Mouse (Mus musculus): Measurements from ENCODE around the gene Pigr. TPM values are rescaled to one million over a fixed set of nuclear protein-coding genes. Genes with fewer than 3 reads are reported as not detected.

Gene Pigr
- polyA plus RNA-seq, 1 experiment from 2014 or later, result not detected

- WGBS, result 91% methylated on average over 7 of the region's 7 CpGs
- Histone ChIP-seq H3K4me3 (ENCODE audit: low read length) (no peak overlapping the region), H3K27ac (ENCODE audit: low read depth, low read length) (no peak overlapping the region), H3K4me1 (ENCODE audit: control insufficient read depth, insufficient read depth, low read length) (no peaks in the 10 kb centered on the region), H3K36me3 (ENCODE audit: control insufficient read depth, insufficient read depth, low read length) (no peaks in the 10 kb centered on the region), H3K4me2 (replicated peaks; ENCODE audit: low read depth, low read length) (no peak overlapping the region), H3K9me3 (ENCODE audit: control insufficient read depth, low read length) (no peaks in the 10 kb centered on the region), H3K9ac (ENCODE audit: low read depth, low read length) (no peak overlapping the region), H3K27me3 (ENCODE audit: control insufficient read depth, insufficient read depth, low read length) (no peaks in the 10 kb centered on the region)
- ATAC-seq (ENCODE audit: low FRiP score, low TSS enrichment), result no peak
These were observed 6.0 kb upstream of the Pigr start for GRCm38 (mm10) chr1:130820316-130821148.

DNA sequence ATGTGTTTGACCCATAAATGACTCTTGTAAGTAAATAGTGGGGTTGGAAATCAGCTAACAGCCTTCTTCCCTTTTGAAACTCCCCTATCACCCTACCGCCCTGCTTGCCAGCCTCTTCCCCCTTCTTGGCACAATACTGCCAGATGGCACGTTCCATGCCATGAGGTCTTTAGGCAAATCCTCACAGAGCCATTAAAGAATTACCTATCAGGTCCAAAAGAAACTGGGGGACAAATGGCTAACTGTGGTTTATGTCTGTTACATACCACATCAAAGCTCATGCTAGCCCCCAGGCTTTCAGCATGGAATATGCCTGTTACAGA is 5.4 kb upstream of the Pigr start:
- no peak overlapping the region for H3K4me3 ChIP-seq (ENCODE audit: low read length)
- H3K9me3 ChIP-seq (ENCODE audit: control insufficient read depth, low read length), result no peaks in the 10 kb centered on the region
- H3K36me3 ChIP-seq (ENCODE audit: control insufficient read depth, insufficient read depth, low read length), result no peaks in the 10 kb centered on the region
- H3K4me2 ChIP-seq (replicated peaks; ENCODE audit: low read depth, low read length), result no peak overlapping the region
- ATAC-seq (ENCODE audit: low FRiP score, low TSS enrichment), result no peak
- H3K4me1 ChIP-seq (ENCODE audit: control insufficient read depth, insufficient read depth, low read length), result no peaks in the 10 kb centered on the region
- no peak overlapping the region for H3K27ac ChIP-seq (ENCODE audit: low read depth, low read length)
- 76% methylated on average over 2 of the region's 2 CpGs for WGBS
- H3K27me3 ChIP-seq (ENCODE audit: control insufficient read depth, insufficient read depth, low read length), result no peaks in the 10 kb centered on the region
- no peak overlapping the region for H3K9ac ChIP-seq (ENCODE audit: low read depth, low read length)

DNA sequence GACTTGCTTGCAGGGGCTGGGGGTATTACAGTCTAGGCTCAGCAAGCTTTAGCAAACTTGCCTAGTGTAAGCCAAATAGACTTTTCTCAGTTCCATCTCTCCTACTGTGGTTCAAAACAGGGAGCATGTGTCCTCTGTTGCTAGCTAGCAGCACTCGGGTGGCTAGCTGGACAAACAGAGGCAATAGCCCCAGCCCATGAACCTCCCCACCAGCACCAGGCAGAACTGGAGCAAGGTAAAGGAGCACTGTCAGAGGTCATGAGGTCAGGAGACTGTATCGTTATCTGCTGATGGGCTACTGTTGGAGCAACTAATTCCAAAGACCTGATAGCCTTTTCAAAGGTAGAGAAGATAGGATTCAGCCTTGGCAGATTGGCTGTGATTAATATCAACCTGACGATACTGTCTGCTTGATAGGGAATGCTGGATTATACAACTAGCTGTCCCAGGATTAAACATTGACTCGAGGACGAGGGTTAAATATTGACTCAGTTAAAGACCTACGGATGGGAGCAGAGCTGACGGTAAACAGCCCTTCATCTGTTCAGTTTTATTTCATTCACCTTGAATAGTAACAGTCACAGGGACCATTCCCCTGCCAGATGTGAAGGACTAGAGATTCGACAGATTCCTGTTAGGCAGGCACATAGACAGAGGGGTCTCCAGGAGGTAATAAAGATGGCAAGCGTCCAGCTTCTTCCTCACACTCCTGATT is 4.4 kb upstream of the Pigr start:
- no peaks in the 10 kb centered on the region for H3K4me1 ChIP-seq (ENCODE audit: control insufficient read depth, insufficient read depth, low read length)
- H3K4me3 ChIP-seq (ENCODE audit: low read length), result no peak overlapping the region
- no peaks in the 10 kb centered on the region for H3K27me3 ChIP-seq (ENCODE audit: control insufficient read depth, insufficient read depth, low read length)
- H3K4me2 ChIP-seq (replicated peaks; ENCODE audit: low read depth, low read length), result no peak overlapping the region
- H3K9me3 ChIP-seq (ENCODE audit: control insufficient read depth, low read length), result no peaks in the 10 kb centered on the region
- no peak overlapping the region for H3K9ac ChIP-seq (ENCODE audit: low read depth, low read length)
- no peak overlapping the region; the same call in 1 of the 2 replicates for H3K27ac ChIP-seq (ENCODE audit: low read depth, low read length)
- ATAC-seq (ENCODE audit: low FRiP score, low TSS enrichment), result no peak
- H3K36me3 ChIP-seq (ENCODE audit: control insufficient read depth, insufficient read depth, low read length), result no peaks in the 10 kb centered on the region
- WGBS, result 66% methylated on average over 9 of the region's 9 CpGs

DNA sequence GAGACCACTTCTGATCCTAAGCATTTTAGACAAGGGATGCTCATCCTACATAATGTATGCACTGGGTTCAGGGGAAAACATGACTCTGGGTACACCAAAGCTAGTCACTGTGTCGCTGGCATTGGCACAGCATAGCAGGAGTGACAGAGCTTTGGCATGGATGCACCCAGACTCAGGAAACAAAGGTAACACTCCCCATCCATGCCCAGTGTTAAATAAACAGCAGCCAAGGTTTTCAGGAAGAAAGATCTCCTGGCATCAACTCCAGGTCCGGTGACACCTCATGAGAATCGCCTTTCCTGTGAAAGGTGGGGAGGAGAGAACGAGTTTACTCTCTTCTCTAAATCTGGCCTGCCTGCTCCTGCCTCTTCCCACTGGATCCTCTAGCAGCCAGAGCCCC is 2.2 kb downstream of the Pigr start:
- no peak overlapping the region for H3K27ac ChIP-seq (ENCODE audit: low read depth, low read length)
- ATAC-seq (ENCODE audit: low FRiP score, low TSS enrichment), result no peak
- WGBS, result 79% methylated on average over 4 of the region's 4 CpGs
- H3K4me2 ChIP-seq (replicated peaks; ENCODE audit: low read depth, low read length), result no peak overlapping the region
- peaks cover 6% of the 10 kb centered on the region; the same call in 1 of the 2 replicates for H3K4me1 ChIP-seq (ENCODE audit: control insufficient read depth, insufficient read depth, low read length)
- no peaks in the 10 kb centered on the region for H3K9me3 ChIP-seq (ENCODE audit: control insufficient read depth, low read length)
- no peak overlapping the region for H3K4me3 ChIP-seq (ENCODE audit: low read length)
- no peak overlapping the region for H3K9ac ChIP-seq (ENCODE audit: low read depth, low read length)
- no peaks in the 10 kb centered on the region for H3K36me3 ChIP-seq (ENCODE audit: control insufficient read depth, insufficient read depth, low read length)
- H3K27me3 ChIP-seq (ENCODE audit: control insufficient read depth, insufficient read depth, low read length), result no peaks in the 10 kb centered on the region

- H3K4me1 ChIP-seq (ENCODE audit: control insufficient read depth, insufficient read depth, low read length), result peaks cover 6% of the 10 kb centered on the region; the same call in 1 of the 2 replicates
- ATAC-seq (ENCODE audit: low FRiP score, low TSS enrichment), result peak; percentile 61; the same call in 1 of the 2 replicates
- no peaks in the 10 kb centered on the region for H3K9me3 ChIP-seq (ENCODE audit: control insufficient read depth, low read length)
- H3K27ac ChIP-seq (ENCODE audit: low read depth, low read length), result no peak overlapping the region
- H3K27me3 ChIP-seq (ENCODE audit: control insufficient read depth, insufficient read depth, low read length), result no peaks in the 10 kb centered on the region
- H3K4me2 ChIP-seq (replicated peaks; ENCODE audit: low read depth, low read length), result no peak overlapping the region
- H3K36me3 ChIP-seq (ENCODE audit: control insufficient read depth, insufficient read depth, low read length), result no peaks in the 10 kb centered on the region
- 56% methylated on average over 8 of the region's 8 CpGs for WGBS
- H3K9ac ChIP-seq (ENCODE audit: low read depth, low read length), result no peak overlapping the region
- H3K4me3 ChIP-seq (ENCODE audit: low read length), result no peak overlapping the region
These were observed 3.7 kb downstream of the Pigr start for GRCm38 (mm10) chr1:130829906-130830830.

GRCm38 (mm10) chr1:130832230-130833149 is 6.0 kb downstream of the Pigr start:
- no peaks in the 10 kb centered on the region for H3K9me3 ChIP-seq (ENCODE audit: control insufficient read depth, low read length)
- H3K4me3 ChIP-seq (ENCODE audit: low read length), result no peak overlapping the region
- no peak overlapping the region for H3K9ac ChIP-seq (ENCODE audit: low read depth, low read length)
- no peaks in the 10 kb centered on the region for H3K27me3 ChIP-seq (ENCODE audit: control insufficient read depth, insufficient read depth, low read length)
- H3K4me2 ChIP-seq (replicated peaks; ENCODE audit: low read depth, low read length), result no peak overlapping the region
- H3K27ac ChIP-seq (ENCODE audit: low read depth, low read length), result no peak overlapping the region
- 44% methylated on average over 5 of the region's 5 CpGs for WGBS
- H3K36me3 ChIP-seq (ENCODE audit: control insufficient read depth, insufficient read depth, low read length), result no peaks in the 10 kb centered on the region
- peaks cover 6% of the 10 kb centered on the region; the same call in 1 of the 2 replicates for H3K4me1 ChIP-seq (ENCODE audit: control insufficient read depth, insufficient read depth, low read length)
- ATAC-seq (ENCODE audit: low FRiP score, low TSS enrichment), result peak; percentile 61; the same call in 1 of the 2 replicates

- Histone ChIP-seq H3K27me3 (ENCODE audit: control insufficient read depth, insufficient read depth, low read length) (no peaks in the 10 kb centered on the region), H3K4me3 (ENCODE audit: low read length) (no peak overlapping the region), H3K4me2 (replicated peaks; ENCODE audit: low read depth, low read length) (no peak overlapping the region), H3K4me1 (ENCODE audit: control insufficient read depth, insufficient read depth, low read length) (peaks cover 6% of the 10 kb centered on the region; the same call in 1 of the 2 replicates), H3K27ac (ENCODE audit: low read depth, low read length) (no peak overlapping the region), H3K9ac (ENCODE audit: low read depth, low read length) (no peak overlapping the region), H3K36me3 (ENCODE audit: control insufficient read depth, insufficient read depth, low read length) (no peaks in the 10 kb centered on the region), H3K9me3 (ENCODE audit: control insufficient read depth, low read length) (no peaks in the 10 kb centered on the region)
- WGBS, result 86% methylated on average over 6 of the region's 6 CpGs
- ATAC-seq (ENCODE audit: low FRiP score, low TSS enrichment), result no peak
These were observed 8.9 kb downstream of the Pigr start for GRCm38 (mm10) chr1:130835161-130835936.
